Mouse (Mus musculus) bone marrow macrophage, adult 2 months (primary cell): ENCODE results near the gene Hcn1. TPM values are rescaled to one million over a fixed set of nuclear protein-coding genes. Genes with fewer than 3 reads are reported as not detected.

ENCODE experiments used
- H3K27ac ChIP-seq: 2 replicates; pipeline ENCODE4 v1.5.1; 2012; ENCODE audit warnings: low read depth, low read length; ENCODE audit not compliant: insufficient read depth
- H3K4me1 ChIP-seq: 2 replicates; pipeline ENCODE4 v1.6.1; 2012; ENCODE audit warnings: low read length; ENCODE audit not compliant: control insufficient read depth, insufficient read depth
- H3K4me3 ChIP-seq: 2 replicates; pipeline ENCODE4 v1.5.1; 2012; ENCODE audit warnings: mild to moderate bottlenecking, low read length, moderate library complexity; ENCODE audit not compliant: insufficient read depth
- CTCF ChIP-seq: IDR thresholded peaks from 2 replicates; pipeline ENCODE4 v1.5.1; 2012; ENCODE audit warnings: low read depth, mild to moderate bottlenecking, low read length, moderate library complexity
- POLR2A ChIP-seq: IDR thresholded peaks from 2 replicates; pipeline ENCODE4 v1.6.1; 2012; ENCODE audit warnings: mild to moderate bottlenecking, low read depth, low read length, borderline replicate concordance
- polyA plus RNA-seq: library from polyadenylated mRNA; stranded (reverse); fragments of >200 nt; gene quantifications from 2 replicates; pipeline ENCODE4 v1.2.4, GENCODE M21; 2012; ENCODE audit not compliant: missing spikeins, insufficient read depth, insufficient read length

Hcn1 gene
- polyA plus RNA-seq, 1 experiment, result not detected

GRCm38 (mm10) chr13:117611881-117612280, 9.8 kb downstream of the Hcn1 start:
- no peaks in the 10 kb centered on the region for H3K4me1 ChIP-seq
- no peak overlapping the region for H3K27ac ChIP-seq
- no peak for TF ChIP-seq CTCF
- TF ChIP-seq POLR2A, result no peak
- no peak overlapping the region for H3K4me3 ChIP-seq

- TF ChIP-seq POLR2A, result no peak
- TF ChIP-seq CTCF, result no peak
- H3K4me3 ChIP-seq, result no peak overlapping the region
- H3K4me1 ChIP-seq, result no peaks in the 10 kb centered on the region
- no peak overlapping the region for H3K27ac ChIP-seq
Measured at GRCm38 (mm10) chr13:117619544-117619943, 17.4 kb downstream of the Hcn1 start.

GRCm38 (mm10) chr13:117657501-117657900, 55.4 kb downstream of the Hcn1 start:
- Histone ChIP-seq H3K27ac (no peak overlapping the region), H3K4me3 (no peak overlapping the region), H3K4me1 (no peaks in the 10 kb centered on the region)
- TF ChIP-seq CTCF (no peak), POLR2A (no peak)

- Histone ChIP-seq H3K4me3 (no peak overlapping the region), H3K4me1 (no peaks in the 10 kb centered on the region), H3K27ac (no peak overlapping the region)
- TF ChIP-seq POLR2A, result no peak
- TF ChIP-seq CTCF, result no peak
Measured at GRCm38 (mm10) chr13:117658414-117659175, 56.5 kb downstream of the Hcn1 start.

- TF ChIP-seq CTCF (no peak), POLR2A (no peak)
Measured at GRCm38 (mm10) chr13:117659511-117659910, 57.4 kb downstream of the Hcn1 start.

GRCm38 (mm10) chr13:117662661-117663060, 60.5 kb downstream of the Hcn1 start:
- Histone ChIP-seq H3K4me1 (no peaks in the 10 kb centered on the region), H3K27ac (no peak overlapping the region), H3K4me3 (no peak overlapping the region)
- TF ChIP-seq CTCF (no peak), POLR2A (no peak)

More at GRCm38 (mm10) chr13:117659511-117659910, 57.4 kb downstream of the Hcn1 start:
- no peak overlapping the region for H3K27ac ChIP-seq
- H3K4me3 ChIP-seq, result no peak overlapping the region
- H3K4me1 ChIP-seq, result no peaks in the 10 kb centered on the region

GRCm38 (mm10) chr13:117669303-117669702, 67.2 kb downstream of the Hcn1 start:
- no peak overlapping the region for H3K4me3 ChIP-seq

GRCm38 (mm10) chr13:117671851-117672250, 69.7 kb downstream of the Hcn1 start:
- H3K4me3 ChIP-seq, result no peak overlapping the region
- H3K27ac ChIP-seq, result no peak overlapping the region
- no peak for TF ChIP-seq POLR2A
- TF ChIP-seq CTCF, result no peak
- H3K4me1 ChIP-seq, result peaks cover 3% of the 10 kb centered on the region; the same call in 1 of the 2 replicates

More at GRCm38 (mm10) chr13:117669303-117669702, 67.2 kb downstream of the Hcn1 start:
- no peak for TF ChIP-seq CTCF
- no peak for TF ChIP-seq POLR2A
- no peaks in the 10 kb centered on the region for H3K4me1 ChIP-seq
- H3K27ac ChIP-seq, result no peak overlapping the region

- TF ChIP-seq POLR2A (no peak), CTCF (no peak)
- Histone ChIP-seq H3K4me3 (no peak overlapping the region), H3K4me1 (peaks cover 3% of the 10 kb centered on the region; the same call in 1 of the 2 replicates), H3K27ac (no peak overlapping the region)
Measured at GRCm38 (mm10) chr13:117676418-117676817, 74.3 kb downstream of the Hcn1 start.

GRCm38 (mm10) chr13:117687670-117688069, 85.5 kb downstream of the Hcn1 start:
- no peaks in the 10 kb centered on the region for H3K4me1 ChIP-seq
- H3K27ac ChIP-seq, result no peak overlapping the region
- no peak overlapping the region for H3K4me3 ChIP-seq
- TF ChIP-seq CTCF (no peak), POLR2A (no peak)
